Mouse (Mus musculus) midbrain, embryonic 15.5 days (tissue): Measurements from ENCODE around the gene Zfp507. TPM values are rescaled to one million over a fixed set of nuclear protein-coding genes. Genes with fewer than 3 reads are reported as not detected.

Source experiments
- ATAC-seq: fragments of 200-750 bp; cut with Nextera tagmentation; replicated peaks from 2 replicates; pipeline ENCODE4 v1.8.0; 2017; ENCODE audit warnings: moderate TSS enrichment
- H3K27ac ChIP-seq: fragments of 300-500 bp; sonication (generic); 2 replicates; pipeline ENCODE4 v1.5.1; 2015; ENCODE audit warnings: mild to moderate bottlenecking, inconsistent platforms
- H3K27me3 ChIP-seq: fragments of 300-500 bp; sonication (generic); replicated peaks from 2 replicates; pipeline ENCODE4 v1.6.1; 2015; ENCODE audit warnings: inconsistent platforms
- H3K36me3 ChIP-seq: fragments of 300-500 bp; sonication (generic); replicated peaks from 2 replicates; pipeline ENCODE4 v1.6.1; 2015; ENCODE audit warnings: inconsistent platforms
- H3K4me1 ChIP-seq: fragments of 300-500 bp; sonication (generic); 2 replicates; pipeline ENCODE4 v1.6.1; 2015; ENCODE audit warnings: inconsistent platforms
- H3K4me2 ChIP-seq: fragments of 300-500 bp; sonication (generic); 2 replicates; pipeline ENCODE4 v1.6.1; 2015; ENCODE audit warnings: inconsistent platforms, mild to moderate bottlenecking, moderate library complexity
- H3K4me3 ChIP-seq: fragments of 300-500 bp; sonication (generic); 2 replicates; pipeline ENCODE4 v1.5.1; 2015; ENCODE audit warnings: mild to moderate bottlenecking, inconsistent platforms
- H3K9ac ChIP-seq: fragments of 300-500 bp; sonication (generic); 2 replicates; pipeline ENCODE4 v1.6.1; 2015; ENCODE audit warnings: mild to moderate bottlenecking, inconsistent platforms
- H3K9me3 ChIP-seq: fragments of 300-500 bp; sonication (generic); 2 replicates; pipeline ENCODE4 v1.6.1; 2016; ENCODE audit warnings: inconsistent platforms
- WGBS: fragments of 180-500 bp; shearing (Covaris S2); methylation state at CpG from one replicate; pipeline ENCODE4 v1.1.7; 2015; ENCODE audit warnings: mixed read lengths; 5-methylcytosine and 5-hydroxymethylcytosine counted together
- polyA plus RNA-seq: library from polyadenylated mRNA; unstranded; fragments of >200 nt; fragmentation: Nextera tagmentation; extraction: Ambion mirVana; gene quantifications from 2 replicates; pipeline ENCODE4 v1.2.1, GENCODE M21; 2015

The Zfp507 gene
- polyA plus RNA-seq, 1 experiment from 2014 or later, result 16.0 TPM

- no peak overlapping the region for H3K27ac ChIP-seq
- H3K4me2 ChIP-seq, result no peak overlapping the region
- 50% methylated on average over 8 of the region's 8 CpGs for WGBS
- H3K9me3 ChIP-seq, result no peaks in the 10 kb centered on the region
- H3K27me3 ChIP-seq, result no peaks in the 10 kb centered on the region
- no peaks in the 10 kb centered on the region for H3K4me1 ChIP-seq
- no peak overlapping the region for H3K4me3 ChIP-seq
- ATAC-seq, result no peak
- no peaks in the 10 kb centered on the region for H3K36me3 ChIP-seq
- H3K9ac ChIP-seq, result no peak overlapping the region
Observed at GRCm38 (mm10) chr7:35810736-35811135, 7.9 kb upstream of the Zfp507 start.

- H3K27ac ChIP-seq, result no peak overlapping the region
- H3K4me2 ChIP-seq, result no peak overlapping the region
- 83% methylated on average over 10 of the region's 10 CpGs for whole genome bisulfite sequencing
- H3K9ac ChIP-seq, result no peak overlapping the region
- ATAC-seq, result no peak
- peaks cover 12% of the 10 kb centered on the region for H3K4me1 ChIP-seq
- H3K27me3 ChIP-seq, result no peaks in the 10 kb centered on the region
- H3K36me3 ChIP-seq, result peaks cover 12% of the 10 kb centered on the region
- H3K4me3 ChIP-seq, result no peak overlapping the region
- no peaks in the 10 kb centered on the region for H3K9me3 ChIP-seq
Observed at GRCm38 (mm10) chr7:35804206-35804605, 1.4 kb upstream of the Zfp507 start.

- Histone ChIP-seq H3K4me2 (peak overlapping the region; percentile 91), H3K4me3 (peak overlapping the region; percentile 98), H3K36me3 (peaks cover 19% of the 10 kb centered on the region), H3K4me1 (peaks cover 12% of the 10 kb centered on the region), H3K27ac (peak overlapping the region; percentile 90), H3K9me3 (no peaks in the 10 kb centered on the region), H3K9ac (peak overlapping the region; percentile 99), H3K27me3 (no peaks in the 10 kb centered on the region)
- 0% methylated on average over 49 of the region's 49 CpGs for WGBS
- ATAC-seq, result peak; percentile 92
Observed at GRCm38 (mm10) chr7:35802201-35802905, 450 bp downstream of the Zfp507 start.

- Histone ChIP-seq H3K27me3 (no peaks in the 10 kb centered on the region), H3K4me2 (no peak overlapping the region), H3K36me3 (peaks cover 44% of the 10 kb centered on the region), H3K27ac (no peak overlapping the region), H3K4me3 (no peak overlapping the region), H3K9me3 (no peaks in the 10 kb centered on the region), H3K4me1 (peaks cover 4% of the 10 kb centered on the region), H3K9ac (no peak overlapping the region)
- no peak for ATAC-seq
- 64% methylated on average over 7 of the region's 7 CpGs for WGBS
Observed at GRCm38 (mm10) chr7:35796123-35796522, 6.7 kb downstream of the Zfp507 start.

- Histone ChIP-seq H3K27me3 (no peaks in the 10 kb centered on the region), H3K4me3 (no peak overlapping the region), H3K4me2 (no peak overlapping the region), H3K9me3 (no peaks in the 10 kb centered on the region), H3K27ac (no peak overlapping the region), H3K9ac (no peak overlapping the region), H3K4me1 (no peaks in the 10 kb centered on the region; the same call in 1 of the 2 replicates), H3K36me3 (peaks cover 42% of the 10 kb centered on the region)
- WGBS, result 86% methylated on average over 12 of the region's 12 CpGs
- ATAC-seq, result no peak
Observed at GRCm38 (mm10) chr7:35794145-35794664, 8.6 kb downstream of the Zfp507 start.

- WGBS, result 89% methylated on average over 12 of the region's 12 CpGs
- Histone ChIP-seq H3K27ac (no peak overlapping the region), H3K27me3 (no peaks in the 10 kb centered on the region), H3K36me3 (peaks cover 40% of the 10 kb centered on the region), H3K9me3 (no peaks in the 10 kb centered on the region), H3K4me2 (no peak overlapping the region), H3K4me1 (no peaks in the 10 kb centered on the region; the same call in 1 of the 2 replicates), H3K9ac (no peak overlapping the region), H3K4me3 (no peak overlapping the region)
- no peak for ATAC-seq
Observed at GRCm38 (mm10) chr7:35792150-35792848, 10.5 kb downstream of the Zfp507 start.

- Histone ChIP-seq H3K9me3 (no peaks in the 10 kb centered on the region), H3K36me3 (peaks cover 49% of the 10 kb centered on the region), H3K4me2 (no peak overlapping the region), H3K4me1 (no peaks in the 10 kb centered on the region), H3K27ac (no peak overlapping the region), H3K27me3 (no peaks in the 10 kb centered on the region), H3K4me3 (no peak overlapping the region), H3K9ac (no peak overlapping the region)
- 85% methylated on average over 8 of the region's 8 CpGs for WGBS
- no peak for ATAC-seq
Observed at GRCm38 (mm10) chr7:35790926-35791325, 11.9 kb downstream of the Zfp507 start.

GRCm38 (mm10) chr7:35790201-35790600 lies 12.6 kb downstream of the Zfp507 start:
- Histone ChIP-seq H3K27me3 (no peaks in the 10 kb centered on the region), H3K9me3 (no peaks in the 10 kb centered on the region), H3K4me3 (no peak overlapping the region), H3K9ac (no peak overlapping the region), H3K36me3 (peaks cover 50% of the 10 kb centered on the region), H3K27ac (no peak overlapping the region), H3K4me2 (no peak overlapping the region), H3K4me1 (no peaks in the 10 kb centered on the region)
- WGBS, result 88% methylated on average over 8 of the region's 8 CpGs
- no peak for ATAC-seq

GRCm38 (mm10) chr7:35785579-35785978 lies 17.2 kb downstream of the Zfp507 start:
- Histone ChIP-seq H3K4me2 (no peak overlapping the region), H3K4me1 (no peaks in the 10 kb centered on the region), H3K27ac (no peak overlapping the region), H3K9ac (no peak overlapping the region), H3K27me3 (no peaks in the 10 kb centered on the region), H3K4me3 (no peak overlapping the region), H3K9me3 (no peaks in the 10 kb centered on the region), H3K36me3 (peaks cover 32% of the 10 kb centered on the region)
- 90% methylated on average over 4 of the region's 4 CpGs for WGBS
- no peak for ATAC-seq

- no peak overlapping the region for H3K9ac ChIP-seq
- H3K4me1 ChIP-seq, result no peaks in the 10 kb centered on the region
- H3K27ac ChIP-seq, result no peak overlapping the region
- peaks cover 16% of the 10 kb centered on the region for H3K36me3 ChIP-seq
- no peaks in the 10 kb centered on the region for H3K9me3 ChIP-seq
- no peak overlapping the region for H3K4me2 ChIP-seq
- H3K27me3 ChIP-seq, result no peaks in the 10 kb centered on the region
- no peak overlapping the region for H3K4me3 ChIP-seq
- no peak for ATAC-seq
Observed at GRCm38 (mm10) chr7:35782252-35782651, 20.6 kb downstream of the Zfp507 start.

GRCm38 (mm10) chr7:35774127-35774526 lies 28.7 kb downstream of the Zfp507 start:
- 93% methylated on average over 12 of the region's 12 CpGs for WGBS
- H3K36me3 ChIP-seq, result peaks cover 13% of the 10 kb centered on the region

GRCm38 (mm10) chr7:35772347-35772746 lies 30.5 kb downstream of the Zfp507 start:
- peaks cover 13% of the 10 kb centered on the region; the same call in 1 of the 2 replicates for H3K36me3 ChIP-seq

More at GRCm38 (mm10) chr7:35774127-35774526, 28.7 kb downstream of the Zfp507 start:
- no peak overlapping the region for H3K27ac ChIP-seq
- no peaks in the 10 kb centered on the region for H3K27me3 ChIP-seq
- H3K9ac ChIP-seq, result no peak overlapping the region
- no peak overlapping the region for H3K4me2 ChIP-seq
- no peak for ATAC-seq
- H3K4me1 ChIP-seq, result no peaks in the 10 kb centered on the region
- no peaks in the 10 kb centered on the region for H3K9me3 ChIP-seq
- no peak overlapping the region for H3K4me3 ChIP-seq

More at GRCm38 (mm10) chr7:35772347-35772746, 30.5 kb downstream of the Zfp507 start:
- Histone ChIP-seq H3K4me1 (no peaks in the 10 kb centered on the region), H3K9me3 (no peaks in the 10 kb centered on the region), H3K4me2 (no peak overlapping the region), H3K4me3 (no peak overlapping the region), H3K27me3 (no peaks in the 10 kb centered on the region), H3K9ac (no peak overlapping the region), H3K27ac (no peak overlapping the region)
- no peak for ATAC-seq
- 92% methylated on average over 8 of the region's 8 CpGs for WGBS
